Mouse (Mus musculus) ovary, postnatal 10 days (tissue): ENCODE results near the gene Atg2a.
A peak's percentile ranks its signal among the peaks of the same experiment; 100 is the strongest.

ENCODE experiments used
- DNase-seq: peaks from one replicate; pipeline ENCODE4 v3.0.0; 2022; ENCODE audit warnings: low spot score

The Atg2a gene

DNA sequence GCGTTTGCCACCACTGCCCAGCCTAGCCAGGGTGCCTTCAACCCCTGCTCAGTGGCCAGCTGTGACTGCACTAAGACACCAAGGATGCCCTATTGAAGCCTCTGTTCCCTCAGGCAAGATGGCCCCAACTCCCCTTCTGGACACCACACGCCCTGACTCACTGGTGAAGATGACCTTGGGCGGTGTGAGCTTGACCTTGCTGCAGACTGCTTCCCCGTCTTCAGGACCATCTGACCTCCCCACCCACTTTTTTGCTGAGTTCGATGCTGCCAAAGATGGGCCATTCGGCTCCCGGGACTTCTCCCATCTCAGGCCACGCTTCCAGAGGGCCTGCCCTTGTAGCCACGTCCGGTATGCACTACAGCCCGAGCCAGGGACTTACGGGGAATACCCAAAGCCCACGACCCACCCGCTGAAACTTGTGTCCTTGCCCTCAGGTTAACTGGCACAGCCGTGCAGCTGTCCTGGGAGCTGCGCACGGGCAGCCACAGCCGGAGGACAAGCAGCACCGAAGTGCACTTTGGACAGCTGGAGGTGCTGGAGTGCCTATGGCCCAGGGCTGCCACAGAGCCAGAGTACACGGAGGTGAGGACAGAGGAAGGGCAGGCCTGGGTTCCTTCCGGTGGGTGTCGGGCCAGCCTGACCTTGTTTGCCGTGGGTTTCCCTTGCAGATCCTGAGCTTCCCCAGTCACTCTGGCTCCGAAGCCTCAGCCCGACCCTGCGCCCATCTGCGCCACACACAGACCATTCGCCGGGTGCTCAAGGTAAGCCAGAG, 6.2 kb downstream of the Atg2a start:
- DNase-seq: no peak

- no peak for DNase-seq
Measured at GRCm38 (mm10) chr19:6253021-6253420, 11.6 kb downstream of the Atg2a start.

GRCm38 (mm10) chr19:6260428-6260827, 19.0 kb downstream of the Atg2a start:
- DNase-seq: no peak

DNA sequence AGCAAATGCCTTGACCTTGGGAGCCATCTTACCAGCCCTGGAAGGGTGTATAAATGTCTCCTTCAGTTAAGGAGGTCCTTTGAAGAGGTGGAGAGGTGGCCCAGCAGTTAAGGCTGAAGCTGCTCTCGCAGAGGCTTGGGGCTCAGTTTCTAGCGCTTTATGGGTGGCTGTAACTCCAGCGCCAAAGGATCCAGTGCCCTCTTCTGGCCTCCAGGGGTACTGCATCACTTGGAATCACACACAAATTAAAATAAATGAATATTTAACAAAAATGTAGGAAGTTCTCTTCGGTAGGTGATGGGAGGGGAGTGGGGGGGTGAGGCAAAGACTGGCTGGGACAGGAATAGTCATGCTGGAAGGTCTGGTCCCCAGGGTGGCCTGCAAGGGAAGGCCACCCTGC, 19.5 kb downstream of the Atg2a start:
- no peak for DNase-seq

DNA sequence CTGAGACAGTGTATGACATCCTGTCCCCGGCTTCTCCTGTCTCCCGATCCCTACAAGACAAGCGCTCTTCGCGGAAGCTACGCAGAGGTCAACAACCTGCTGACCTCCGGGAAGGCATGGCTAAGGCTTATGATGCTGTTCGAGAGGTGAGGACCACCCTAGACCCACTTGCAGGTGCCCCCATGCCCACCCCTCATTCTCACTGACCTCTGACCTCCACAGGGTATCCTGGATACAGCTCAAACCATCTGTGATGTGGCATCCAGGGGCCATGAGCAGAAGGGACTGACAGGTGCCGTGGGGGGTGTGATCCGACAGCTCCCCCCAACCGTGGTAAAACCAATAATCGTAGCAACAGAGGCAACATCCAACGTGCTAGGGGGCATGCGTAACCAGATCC, 19.9 kb downstream of the Atg2a start:
- DNase-seq: no peak

GRCm38 (mm10) chr19:6262222-6262621, 20.8 kb downstream of the Atg2a start:
- DNase-seq: no peak

- no peak for DNase-seq
Measured at GRCm38 (mm10) chr19:6262839-6263433, 21.5 kb downstream of the Atg2a start.

DNA sequence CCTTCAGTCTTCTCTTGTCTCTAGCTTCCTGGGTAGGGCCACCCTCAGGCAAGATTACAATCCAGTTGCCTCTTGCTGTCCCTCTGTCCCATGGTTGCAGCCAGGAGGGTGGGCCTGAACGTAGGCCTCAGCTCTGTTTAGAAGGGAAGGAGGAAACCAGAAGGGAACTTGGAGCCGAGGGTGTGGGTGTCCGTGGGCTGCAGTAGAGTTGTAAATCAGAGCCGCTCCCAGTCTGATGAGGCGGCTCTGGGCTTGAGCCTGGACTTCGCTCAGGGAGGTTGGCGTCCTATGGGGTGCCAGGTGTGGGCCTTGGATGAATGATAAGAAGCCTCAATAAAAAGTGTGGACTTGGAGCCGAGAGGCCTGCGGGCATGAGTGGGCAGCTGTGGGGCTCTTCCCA, 22.7 kb downstream of the Atg2a start:
- DNase-seq: no peak

GRCm38 (mm10) chr19:6264945-6265344, 23.5 kb downstream of the Atg2a start:
- no peak for DNase-seq

DNA sequence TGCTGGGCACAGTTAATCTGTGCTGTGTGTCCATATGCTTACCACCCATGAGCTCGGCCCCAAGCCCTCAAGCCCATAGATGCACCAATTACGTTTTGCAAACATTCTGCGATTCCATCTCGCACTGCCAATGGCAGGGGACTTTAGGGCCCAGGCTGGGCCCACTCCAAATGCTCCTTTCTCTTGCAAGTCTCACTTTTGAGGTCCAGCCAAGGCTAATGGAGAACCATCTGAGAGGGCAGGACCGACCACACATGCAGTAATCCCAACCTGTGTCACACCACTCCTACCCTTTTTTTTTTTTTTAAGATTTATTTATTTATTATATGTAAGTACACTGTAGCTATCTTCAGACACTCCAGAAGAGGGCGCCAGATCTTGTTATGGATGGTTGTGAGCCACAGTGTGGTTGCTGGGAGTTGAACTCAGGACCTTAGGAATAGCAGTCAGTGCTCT, 24.3 kb downstream of the Atg2a start:
- DNase-seq: no peak

- no peak for DNase-seq
Measured at GRCm38 (mm10) chr19:6267306-6268169, 26.1 kb downstream of the Atg2a start.

- DNase-seq: peak; percentile 80
Measured at GRCm38 (mm10) chr19:6268170-6268528, 26.7 kb downstream of the Atg2a start.

GRCm38 (mm10) chr19:6268670-6269132, 27.2 kb downstream of the Atg2a start:
- DNase-seq: no peak

- DNase-seq: no peak
Measured at GRCm38 (mm10) chr19:6269798-6270475, 28.5 kb downstream of the Atg2a start.

GRCm38 (mm10) chr19:6270661-6271060, 29.2 kb downstream of the Atg2a start:
- no peak for DNase-seq

- no peak for DNase-seq
Measured at GRCm38 (mm10) chr19:6271206-6271605, 29.7 kb downstream of the Atg2a start.

DNA sequence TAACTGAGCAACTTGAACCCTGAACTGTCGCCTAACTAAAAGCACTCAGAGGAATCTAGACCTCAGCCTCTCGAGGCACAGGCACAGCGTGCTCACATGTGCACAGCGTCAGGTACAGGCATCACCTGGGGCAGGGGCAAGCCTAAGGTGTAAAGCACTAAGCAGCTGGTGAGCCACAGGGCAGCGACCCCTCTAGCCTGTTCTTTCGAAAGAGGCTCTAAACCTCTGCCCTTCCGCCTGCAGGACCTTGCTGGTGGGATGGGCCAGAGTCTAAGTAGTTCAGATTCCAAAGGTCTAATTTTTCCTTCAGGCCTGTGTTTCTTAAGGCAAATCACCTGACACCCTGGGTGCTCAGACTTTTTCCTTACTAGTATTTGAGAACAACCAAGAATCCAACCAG, 30.6 kb downstream of the Atg2a start:
- no peak for DNase-seq

DNA sequence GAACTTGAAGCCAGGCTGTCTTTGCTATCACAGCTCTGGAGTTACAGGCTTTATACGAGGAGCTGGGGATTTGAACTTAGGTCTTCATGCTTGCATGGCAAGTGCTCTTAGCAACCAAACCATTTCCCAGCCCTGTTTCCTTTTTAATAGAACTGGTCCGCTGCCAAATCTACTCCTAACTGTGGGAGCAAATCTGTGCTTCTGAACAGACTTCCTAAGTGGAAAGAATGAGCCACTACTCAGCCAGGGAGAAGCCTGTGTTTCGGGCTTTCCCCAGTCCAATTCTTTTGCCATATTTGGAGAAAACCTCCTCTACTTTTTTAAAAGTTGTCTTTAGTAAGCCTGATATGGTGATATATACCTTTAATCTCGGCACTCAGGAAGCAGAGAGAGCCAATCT, 31.3 kb downstream of the Atg2a start:
- DNase-seq: no peak

GRCm38 (mm10) chr19:6273592-6273991, 32.1 kb downstream of the Atg2a start:
- no peak for DNase-seq

DNA sequence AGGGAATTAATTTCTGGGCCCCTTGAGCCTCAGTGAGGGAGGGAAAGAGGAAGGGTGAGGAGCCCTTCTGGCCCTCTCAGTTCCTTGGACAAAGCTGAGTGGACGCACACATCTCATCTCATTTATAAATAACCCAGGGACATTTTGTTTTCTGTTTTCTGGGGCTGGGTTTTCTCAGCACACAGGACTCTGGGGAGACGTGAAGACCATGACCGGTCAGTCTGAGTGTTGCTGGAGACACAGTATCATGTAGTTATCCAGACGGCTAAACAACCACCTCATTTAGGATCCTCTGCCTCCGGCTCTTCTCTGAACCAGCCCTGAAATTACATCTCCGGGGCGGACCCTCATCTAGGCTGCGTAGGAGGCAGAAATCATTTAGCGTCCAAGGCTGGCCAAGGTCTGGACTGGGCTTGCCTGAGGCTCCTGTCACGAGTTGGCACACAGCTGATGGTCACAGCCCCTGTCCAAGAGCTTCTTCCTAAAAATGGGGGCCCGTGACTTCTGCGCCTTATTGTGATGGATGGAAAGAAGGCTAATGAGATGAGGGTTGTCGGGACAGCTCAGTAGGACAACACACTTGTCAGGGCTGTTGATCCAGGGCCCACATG, 32.6 kb downstream of the Atg2a start:
- no peak for DNase-seq

- no peak for DNase-seq
Measured at GRCm38 (mm10) chr19:6275740-6276389, 34.4 kb downstream of the Atg2a start.
